Mouse (Mus musculus) heart, embryonic 11.5 days (tissue): ENCODE measurements around the gene Nxt2. TPM values are rescaled to one million over a fixed set of nuclear protein-coding genes. Genes with fewer than 3 reads are reported as not detected.

Experiments used
- ATAC-seq: fragments of 200-750 bp; cut with Nextera tagmentation; replicated peaks from 2 replicates; pipeline ENCODE4 v1.8.0; 2017; ENCODE audit warnings: moderate library complexity; ENCODE audit not compliant: insufficient number of reproducible peaks, low FRiP score, low TSS enrichment
- H3K27ac ChIP-seq: fragments of 300-500 bp; sonication (generic); 2 replicates; pipeline ENCODE4 v1.5.1; 2014; ENCODE audit warnings: mild to moderate bottlenecking, low read depth, low read length
- H3K27me3 ChIP-seq: fragments of 300-500 bp; sonication (generic); 2 replicates; pipeline ENCODE4 v1.6.1; 2014; ENCODE audit warnings: mild to moderate bottlenecking, low read length, mixed read lengths; ENCODE audit not compliant: control insufficient read depth, insufficient read depth
- H3K36me3 ChIP-seq: fragments of 300-500 bp; sonication (generic); 2 replicates; pipeline ENCODE4 v1.6.1; 2014; ENCODE audit warnings: mild to moderate bottlenecking, low read length, moderate library complexity, mixed read lengths; ENCODE audit not compliant: control insufficient read depth, insufficient read depth
- H3K4me1 ChIP-seq: fragments of 300-500 bp; sonication (generic); 2 replicates; pipeline ENCODE4 v1.6.1; 2014; ENCODE audit warnings: low read length; ENCODE audit not compliant: control insufficient read depth, insufficient read depth
- H3K4me2 ChIP-seq: fragments of 300-500 bp; sonication (generic); 2 replicates; pipeline ENCODE4 v1.6.1; 2014; ENCODE audit warnings: mild to moderate bottlenecking, moderate library complexity
- H3K4me3 ChIP-seq: fragments of 300-500 bp; sonication (generic); 2 replicates; pipeline ENCODE4 v1.5.1; 2014; ENCODE audit warnings: low read depth, low read length
- H3K9ac ChIP-seq: fragments of 300-500 bp; sonication (generic); 2 replicates; pipeline ENCODE4 v1.6.1; 2014; ENCODE audit warnings: mild to moderate bottlenecking, low read depth, low read length, moderate library complexity
- H3K9me3 ChIP-seq: fragments of 300-500 bp; sonication (generic); replicated peaks from 2 replicates; pipeline ENCODE4 v1.6.1; 2016; ENCODE audit warnings: low read length; ENCODE audit not compliant: control insufficient read depth
- WGBS: fragments of 180-500 bp; shearing (Covaris S2); extraction: QIAGEN DNeasy Blood & Tissue Kit; methylation state at CpG from one replicate; pipeline ENCODE4 v1.1.7; 2014; ENCODE audit not compliant: insufficient replicate concordance; 5-methylcytosine and 5-hydroxymethylcytosine counted together
- polyA plus RNA-seq: library from polyadenylated mRNA; unstranded; fragments of >200 nt; fragmentation: Nextera tagmentation; extraction: Ambion mirVana; gene quantifications from 2 replicates; pipeline ENCODE4 v1.2.1, GENCODE M21; 2014

Nxt2 gene
- polyA plus RNA-seq, result 9.1 and 9.7 TPM in 2 replicates

DNA sequence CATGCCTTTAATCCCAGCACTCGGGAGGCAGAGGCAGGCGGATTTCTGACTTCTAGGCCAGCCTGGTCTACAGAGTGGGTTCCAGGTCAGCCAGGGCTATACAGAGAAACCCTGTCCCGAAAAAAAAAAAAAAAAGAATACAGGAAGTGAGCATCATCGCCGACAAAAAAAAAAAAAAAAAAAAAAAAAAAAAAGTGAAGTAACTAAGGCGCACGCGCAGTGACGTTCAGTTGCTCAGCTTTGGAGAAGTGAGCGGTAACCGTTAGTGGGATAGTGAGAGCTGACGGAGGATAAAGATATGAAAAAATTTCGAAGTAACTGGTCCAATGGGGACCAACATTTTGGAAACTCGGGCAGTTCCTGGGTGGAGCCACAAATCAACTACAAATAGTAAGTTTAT, at the start of gene Nxt2:
Gene Nxt2 (plus strand): TSS at position 229 of the 400 bp plus-strand sequence.
- ATAC-seq, result no peak
- no peaks in the 10 kb centered on the region for H3K9me3 ChIP-seq
- peak within 1 kb of the TSS; percentile 34; the same call in 1 of the 2 replicates for H3K9ac ChIP-seq
- 83% methylated on average over 14 of the region's 14 CpGs for WGBS
- H3K4me3 ChIP-seq, result peak within 1 kb of the TSS; percentile 51
- peak within 1 kb of the TSS; percentile 59 for H3K4me2 ChIP-seq
- H3K27me3 ChIP-seq, result no peaks in the 10 kb centered on the region
- no peak within 1 kb of the TSS for H3K27ac ChIP-seq
- H3K4me1 ChIP-seq, result no peaks in the 10 kb centered on the region
- no peaks in the 10 kb centered on the region for H3K36me3 ChIP-seq

- H3K4me3 ChIP-seq, result no peak overlapping the region
- no peak overlapping the region for H3K4me2 ChIP-seq
- H3K27ac ChIP-seq, result no peak overlapping the region
- no peaks in the 10 kb centered on the region for H3K27me3 ChIP-seq
- H3K4me1 ChIP-seq, result no peaks in the 10 kb centered on the region
- no peaks in the 10 kb centered on the region for H3K9me3 ChIP-seq
- ATAC-seq, result no peak
- H3K9ac ChIP-seq, result no peak overlapping the region
- no peaks in the 10 kb centered on the region for H3K36me3 ChIP-seq
These were observed 49.6 kb upstream of the Nxt2 start for GRCm38 (mm10) chrX:142176981-142177380.

DNA sequence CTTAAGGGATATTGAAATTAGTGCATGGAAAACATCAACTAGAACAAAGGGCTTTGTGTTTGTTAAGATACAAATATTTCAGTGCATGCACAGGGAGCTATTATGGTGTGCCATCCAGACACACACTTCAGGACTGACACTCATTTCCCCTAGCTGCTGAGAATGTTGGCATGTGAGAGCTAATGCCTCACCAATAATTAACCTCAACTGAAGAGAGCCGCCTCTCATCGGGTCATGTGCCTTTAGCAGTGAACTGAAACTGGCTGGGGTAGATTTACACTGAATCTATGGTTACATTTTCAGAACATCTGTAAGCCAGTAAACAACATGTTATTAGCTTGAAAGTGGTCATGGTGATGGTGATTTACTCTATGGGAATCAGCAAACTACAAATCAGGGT, 44.5 kb upstream of the Nxt2 start:
- Histone ChIP-seq H3K9ac (no peak overlapping the region), H3K4me2 (no peak overlapping the region), H3K27ac (no peak overlapping the region), H3K27me3 (no peaks in the 10 kb centered on the region), H3K36me3 (no peaks in the 10 kb centered on the region), H3K4me1 (no peaks in the 10 kb centered on the region), H3K4me3 (no peak overlapping the region), H3K9me3 (no peaks in the 10 kb centered on the region)
- ATAC-seq, result no peak
- 76% methylated on average over 2 of the region's 2 CpGs for WGBS

DNA sequence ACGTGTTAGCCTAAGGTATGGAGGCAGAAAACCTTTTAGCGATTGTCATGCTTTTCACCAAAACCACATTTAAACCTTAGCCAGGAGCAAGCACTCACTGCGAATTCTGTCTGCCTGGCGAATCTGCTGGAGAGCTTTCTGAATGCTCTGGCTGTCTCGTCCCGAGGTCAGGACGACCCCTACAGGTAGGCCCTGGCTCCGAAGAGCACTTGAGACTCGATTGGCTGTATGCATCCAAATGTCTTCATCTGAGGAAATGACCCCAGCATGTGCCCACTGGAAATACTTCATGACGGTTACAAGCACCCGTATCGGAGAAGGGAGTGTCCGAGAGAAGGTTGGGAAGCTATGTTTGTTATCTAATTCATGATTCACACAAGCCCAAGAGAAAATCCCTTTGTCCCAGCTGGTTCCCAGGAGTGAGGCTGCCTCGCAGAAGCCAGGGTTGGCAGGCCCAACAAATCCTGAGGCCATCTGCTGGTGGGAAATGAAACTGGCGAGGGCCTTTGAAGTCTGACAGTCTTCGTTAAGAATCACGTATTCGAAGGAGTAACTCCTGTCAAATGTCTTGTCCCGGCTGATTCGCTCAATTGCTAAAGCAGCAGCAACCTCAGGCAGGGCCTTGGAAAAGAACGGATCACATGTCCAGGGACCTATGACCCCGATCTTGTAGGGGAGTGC, 37.4 kb upstream of the Nxt2 start:
- H3K4me2 ChIP-seq, result peak overlapping the region; percentile 37
- no peak for ATAC-seq
- H3K4me3 ChIP-seq, result no peak overlapping the region
- 32% methylated on average over 22 of the region's 22 CpGs for WGBS
- H3K27ac ChIP-seq, result no peak overlapping the region
- H3K9me3 ChIP-seq, result no peaks in the 10 kb centered on the region
- no peaks in the 10 kb centered on the region for H3K36me3 ChIP-seq
- no peaks in the 10 kb centered on the region for H3K27me3 ChIP-seq
- no peak overlapping the region for H3K9ac ChIP-seq
- H3K4me1 ChIP-seq, result no peaks in the 10 kb centered on the region

- Histone ChIP-seq H3K4me3 (no peak overlapping the region), H3K27me3 (no peaks in the 10 kb centered on the region), H3K9ac (no peak overlapping the region), H3K27ac (no peak overlapping the region), H3K36me3 (no peaks in the 10 kb centered on the region), H3K9me3 (no peaks in the 10 kb centered on the region), H3K4me1 (no peaks in the 10 kb centered on the region), H3K4me2 (no peak overlapping the region)
- WGBS, result 69% methylated on average over 2 of the region's 2 CpGs
- ATAC-seq, result no peak
These were observed 36.2 kb upstream of the Nxt2 start for GRCm38 (mm10) chrX:142190355-142190754.

DNA sequence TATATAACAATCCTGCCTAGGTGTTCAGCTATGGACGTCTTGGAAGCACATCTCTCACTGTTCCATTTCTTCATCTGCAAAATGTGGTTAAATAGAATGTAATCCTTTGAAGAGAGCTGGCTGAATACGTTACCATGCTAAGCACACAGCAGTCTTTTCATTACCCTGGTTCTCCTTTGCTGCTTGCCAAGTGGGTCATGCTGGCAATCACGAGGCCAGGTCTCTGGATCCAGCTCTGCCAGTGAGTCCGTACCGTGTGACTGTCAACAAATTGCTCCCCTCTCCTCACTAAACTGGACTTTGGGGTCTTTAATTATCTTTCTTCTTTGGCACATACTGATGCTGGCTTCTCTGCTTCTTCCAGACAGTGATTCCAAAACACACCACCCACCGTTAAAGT, 32.1 kb upstream of the Nxt2 start:
- ATAC-seq, result no peak
- no peaks in the 10 kb centered on the region for H3K36me3 ChIP-seq
- WGBS, result 65% methylated on average over 6 of the region's 6 CpGs

GRCm38 (mm10) chrX:142195551-142195950, 31.0 kb upstream of the Nxt2 start:
- no peaks in the 10 kb centered on the region for H3K36me3 ChIP-seq
- no peak overlapping the region for H3K9ac ChIP-seq
- 40% methylated on average over 1 of the region's 1 CpGs for WGBS
- H3K27ac ChIP-seq, result no peak overlapping the region
- no peaks in the 10 kb centered on the region for H3K9me3 ChIP-seq
- H3K27me3 ChIP-seq, result no peaks in the 10 kb centered on the region; the same call in 1 of the 2 replicates
- no peak overlapping the region for H3K4me3 ChIP-seq
- no peak overlapping the region for H3K4me2 ChIP-seq
- ATAC-seq, result no peak
- no peaks in the 10 kb centered on the region for H3K4me1 ChIP-seq

More for the DNA sequence above, 32.1 kb upstream of the Nxt2 start:
- Histone ChIP-seq H3K9ac (no peak overlapping the region), H3K27ac (no peak overlapping the region), H3K4me3 (no peak overlapping the region), H3K4me2 (no peak overlapping the region), H3K4me1 (no peaks in the 10 kb centered on the region), H3K9me3 (no peaks in the 10 kb centered on the region), H3K27me3 (no peaks in the 10 kb centered on the region; the same call in 1 of the 2 replicates)

GRCm38 (mm10) chrX:142196831-142197230, 29.7 kb upstream of the Nxt2 start, which contains the start of gene Gucy2f:
Gene Gucy2f, minus strand, starts transcription at chrX:142196931.
- H3K36me3 ChIP-seq, result no peaks in the 10 kb centered on the region
- no peak for ATAC-seq
- no peaks in the 10 kb centered on the region for H3K4me1 ChIP-seq
- no peak within 1 kb of the TSS for H3K4me2 ChIP-seq
- H3K27me3 ChIP-seq, result no peaks in the 10 kb centered on the region; the same call in 1 of the 2 replicates
- no peak within 1 kb of the TSS for H3K27ac ChIP-seq
- H3K9ac ChIP-seq, result no peak within 1 kb of the TSS
- no peaks in the 10 kb centered on the region for H3K9me3 ChIP-seq
- H3K4me3 ChIP-seq, result no peak within 1 kb of the TSS
- 46% methylated on average over 5 of the region's 5 CpGs for WGBS

DNA sequence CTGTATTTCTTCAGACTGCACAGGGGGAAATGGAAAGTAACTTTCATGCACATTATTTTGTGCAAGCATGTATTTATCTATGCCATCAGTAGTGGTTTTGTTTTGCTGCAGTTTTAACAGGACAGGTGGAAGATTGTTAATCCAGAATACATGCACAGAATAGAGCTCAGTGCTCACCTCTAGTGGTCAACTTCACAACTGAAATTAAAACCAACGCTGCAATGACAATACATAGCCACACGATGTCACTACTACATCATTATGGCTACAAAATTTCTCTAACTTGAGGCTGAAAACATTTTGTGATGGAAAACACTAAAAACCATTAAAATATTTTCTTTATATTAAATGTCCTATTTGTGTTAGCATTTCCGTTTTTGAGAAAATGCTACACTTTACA, 26.3 kb upstream of the Nxt2 start:
- WGBS, result 6% methylated on average over 3 of the region's 3 CpGs
- no peak for ATAC-seq
- H3K4me2 ChIP-seq, result no peak overlapping the region
- H3K9ac ChIP-seq, result no peak overlapping the region
- H3K4me3 ChIP-seq, result no peak overlapping the region
- no peaks in the 10 kb centered on the region for H3K36me3 ChIP-seq
- no peak overlapping the region for H3K27ac ChIP-seq
- H3K27me3 ChIP-seq, result no peaks in the 10 kb centered on the region; the same call in 1 of the 2 replicates
- H3K9me3 ChIP-seq, result no peaks in the 10 kb centered on the region
- H3K4me1 ChIP-seq, result no peaks in the 10 kb centered on the region
